Mouse (Mus musculus): Measurements from ENCODE around the gene Rbks.

DNA sequence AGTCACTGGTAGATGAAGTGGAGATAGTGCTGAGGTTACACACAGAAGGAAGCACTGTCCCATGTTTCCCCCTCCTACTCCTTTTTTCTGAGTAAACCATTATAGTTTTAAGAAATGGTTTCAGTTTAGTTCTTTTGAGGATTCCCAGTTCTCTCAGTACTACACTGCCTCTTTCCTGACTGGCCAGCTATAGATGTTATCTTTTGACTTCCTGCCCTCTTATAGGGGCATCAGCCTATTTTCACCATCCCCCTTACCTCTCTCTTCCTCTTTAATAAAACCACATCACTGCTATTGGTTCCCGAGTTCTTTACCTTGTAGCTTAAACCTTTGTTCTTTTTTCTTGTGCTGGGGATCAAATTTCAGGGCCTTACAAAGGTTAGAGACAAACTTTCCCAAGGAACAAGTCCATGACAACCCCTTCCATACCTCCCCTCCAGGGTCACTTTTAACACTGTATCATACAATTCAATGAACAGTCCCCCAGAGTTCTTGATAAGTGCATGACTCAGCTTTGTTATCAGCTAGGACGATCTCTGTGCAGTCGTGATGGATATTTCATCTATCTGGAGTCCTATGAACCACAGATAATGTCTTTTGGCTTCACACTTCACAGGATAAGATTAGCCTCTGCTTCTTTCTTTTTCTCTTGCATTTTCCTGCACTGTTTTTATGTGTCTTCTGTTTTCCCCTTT lies 35.4 kb upstream of the Rbks start:
- TF ChIP-seq POLR2A (IDR thresholded peaks at IDR 0.05; ENCODE audit: borderline replicate concordance, extremely low read depth, insufficient read depth, insufficient read length, poor library complexity, severe bottlenecking) (no peak), CTCF (IDR thresholded peaks at IDR 0.05; ENCODE audit: borderline replicate concordance, extremely low read depth, insufficient read depth, insufficient read length) (no peak)
